Mouse (Mus musculus) Patski (cell line): ENCODE measurements around the gene Tomm5. TPM values are rescaled to one million over a fixed set of nuclear protein-coding genes. Genes with fewer than 3 reads are reported as not detected.

Experiments
- ATAC-seq: fragments of 100-300 bp; one replicate; pipeline ENCODE4 v1.8.0; 2021
- CTCF ChIA-PET: fragments of 350-600 bp; sonication (Branson Sonifier 250); formaldehyde crosslinking; loops from one replicate; lab custom pipeline; 2022; ENCODE audit warnings: inconsistent platforms; lab: Charles Lee
- POLR2A ChIA-PET: fragments of 350-600 bp; sonication (Branson Sonifier 250); formaldehyde crosslinking; loops from one replicate; lab custom pipeline; 2022; ENCODE audit warnings: antibody characterized with exemption, inconsistent platforms; lab: Charles Lee
- DNase-seq: peaks from one replicate; pipeline ENCODE4 v3.0.0-alpha.2; 2011; ENCODE audit warnings: low read depth, low spot score
- H3K27me3 ChIP-seq: fragments of 371-371 bp; one replicate; pipeline ENCODE4 v1.5.1; 2021
- CTCF ChIP-seq: fragments of 100-300 bp; IDR thresholded peaks from one replicate; pipeline ENCODE4 v1.5.1; 2021
- in situ Hi-C: fragments of 300-500 bp; cut with MboI; formaldehyde crosslinking; loops from 3 replicates; pipeline ENCODE4 v1.11.1; 2018; ENCODE audit warnings: low pct_unique_long_range_greater_than_20kb, mixed read lengths
- polyA plus RNA-seq: library from polyadenylated mRNA; unstranded; gene quantifications from one replicate; pipeline ENCODE4 v1.2.3, GENCODE M21; 2021

Gene Tomm5
- polyA plus RNA-seq = 84.9 TPM

- in situ Hi-C loops = no loop called here
- ATAC-seq (peak; percentile 96), DNase-seq (no peak)
- TF ChIP-seq CTCF = peak; percentile 64
- H3K27me3 ChIP-seq = no peaks in the 10 kb centered on the region
- ChIA-PET POLR2A (interaction anchor here (0.6 kb wide), 1 partner anchor 298 kb away, joined by 5 read pairs; no protein-coding TSS in a partner anchor), CTCF (interaction anchor here (1.5 kb wide), 1 partner anchor 10 kb away, joined by 7 read pairs; no protein-coding TSS in a partner anchor)
These were observed at the start of gene Tomm5 for GRCm38 (mm10) chr4:45107601-45108277. Gene Tomm5, minus strand, starts transcription at chr4:45108114.

- POLR2A ChIA-PET = no interaction called here
- DNase-seq (no peak), ATAC-seq (no peak)
- in situ Hi-C loops = no loop called here
- no peak for TF ChIP-seq CTCF
- CTCF ChIA-PET = interaction anchor here (2.2 kb wide), 1 partner anchor 14 kb away, joined by 7 read pairs; no protein-coding TSS in a partner anchor
- H3K27me3 ChIP-seq = no peaks in the 10 kb centered on the region
These were observed 48.5 kb upstream of the Tomm5 start for GRCm38 (mm10) chr4:45156433-45156832.

- ATAC-seq (no peak), DNase-seq (no peak)
- CTCF ChIA-PET = no interaction called here
- no peaks in the 10 kb centered on the region for H3K27me3 ChIP-seq
- no peak for TF ChIP-seq CTCF
- in situ Hi-C loops = no loop called here
- POLR2A ChIA-PET = no interaction called here
These were observed 35.1 kb upstream of the Tomm5 start for GRCm38 (mm10) chr4:45143005-45143404.

- no peak for ATAC-seq
- in situ Hi-C loops = no loop called here
These were observed 34.5 kb upstream of the Tomm5 start for GRCm38 (mm10) chr4:45142411-45142810.

GRCm38 (mm10) chr4:45141835-45142234, 33.9 kb upstream of the Tomm5 start:
- in situ Hi-C loops = no loop called here
- ATAC-seq = no peak
- no peak for DNase-seq
- ChIA-PET CTCF (no interaction called here), POLR2A (no interaction called here)
- no peak for TF ChIP-seq CTCF
- H3K27me3 ChIP-seq = no peaks in the 10 kb centered on the region

More at GRCm38 (mm10) chr4:45142411-45142810, 34.5 kb upstream of the Tomm5 start:
- POLR2A ChIA-PET = no interaction called here
- no peak for DNase-seq
- H3K27me3 ChIP-seq = no peaks in the 10 kb centered on the region
- CTCF ChIA-PET = no interaction called here
- no peak for TF ChIP-seq CTCF

- no peaks in the 10 kb centered on the region for H3K27me3 ChIP-seq
- no peak for TF ChIP-seq CTCF
- POLR2A ChIA-PET = no interaction called here
- CTCF ChIA-PET = no interaction called here
- ATAC-seq (no peak), DNase-seq (peak; percentile 13)
- in situ Hi-C loops = no loop called here
These were observed 29.7 kb upstream of the Tomm5 start for GRCm38 (mm10) chr4:45137636-45138035.

GRCm38 (mm10) chr4:45134471-45134870, 26.6 kb upstream of the Tomm5 start:
- H3K27me3 ChIP-seq = no peaks in the 10 kb centered on the region
- POLR2A ChIA-PET = no interaction called here
- CTCF ChIA-PET = no interaction called here
- TF ChIP-seq CTCF = no peak
- DNase-seq (no peak), ATAC-seq (no peak)
- in situ Hi-C loops = no loop called here

GRCm38 (mm10) chr4:45131021-45131420, 23.1 kb upstream of the Tomm5 start:
- ChIA-PET POLR2A (no interaction called here), CTCF (no interaction called here)
- ATAC-seq = no peak
- TF ChIP-seq CTCF = no peak
- in situ Hi-C loops = no loop called here
- DNase-seq = no peak
- H3K27me3 ChIP-seq = no peaks in the 10 kb centered on the region

GRCm38 (mm10) chr4:45121311-45121710, 13.4 kb upstream of the Tomm5 start:
- in situ Hi-C loops = no loop called here
- TF ChIP-seq CTCF = no peak
- CTCF ChIA-PET = no interaction called here
- POLR2A ChIA-PET = no interaction called here
- H3K27me3 ChIP-seq = no peaks in the 10 kb centered on the region
- DNase-seq = no peak
- ATAC-seq = no peak

GRCm38 (mm10) chr4:45108456-45109110, 669 bp upstream of the Tomm5 start:
- ATAC-seq (no peak), DNase-seq (no peak)
- CTCF ChIA-PET = no interaction called here
- no peak for TF ChIP-seq CTCF
- no peaks in the 10 kb centered on the region for H3K27me3 ChIP-seq
- in situ Hi-C loops = no loop called here
- POLR2A ChIA-PET = no interaction called here

GRCm38 (mm10) chr4:45107066-45107465, 848 bp downstream of the Tomm5 start:
- ATAC-seq (no peak), DNase-seq (no peak)
- no peaks in the 10 kb centered on the region for H3K27me3 ChIP-seq
- CTCF ChIA-PET = interaction anchor here (0.7 to 1.5 kb wide), 2 partner anchors 10 to 164 kb away, joined by 3 to 7 read pairs; no protein-coding TSS in a partner anchor
- in situ Hi-C loops = no loop called here
- TF ChIP-seq CTCF = no peak
- POLR2A ChIA-PET = interaction anchor here (0.6 kb wide), 2 partner anchors 84 to 299 kb away, joined by 3 to 5 read pairs; no protein-coding TSS in a partner anchor
